Mouse (Mus musculus) myocyte (in vitro differentiated cells): ENCODE measurements around the gene Jmjd1c. TPM values are rescaled to one million over a fixed set of nuclear protein-coding genes. Genes with fewer than 3 reads are reported as not detected.

ENCODE experiments used
- H3K27me3 ChIP-seq: one replicate; pipeline ENCODE4 v1.6.1; 2011; ENCODE audit not compliant: control insufficient read depth, insufficient read depth, insufficient read length
- H3K36me3 ChIP-seq: one replicate; pipeline ENCODE4 v1.6.1; 2011; ENCODE audit not compliant: control insufficient read depth, insufficient read depth
- H3K4me2 ChIP-seq: one replicate; pipeline ENCODE4 v1.6.1; 2011; ENCODE audit warnings: low read depth, control low read depth
- H3K4me3 ChIP-seq: one replicate; pipeline ENCODE4 v1.5.1; 2011; ENCODE audit warnings: mild to moderate bottlenecking, control low read depth, moderate library complexity
- H3K79me2 ChIP-seq: one replicate; pipeline ENCODE4 v1.6.1; 2011; ENCODE audit not compliant: control insufficient read depth, insufficient read depth
- H3ac ChIP-seq: one replicate; pipeline ENCODE4 v1.6.1; 2011; ENCODE audit not compliant: control insufficient read depth, insufficient read length
- CEBPB ChIP-seq: IDR thresholded peaks from 2 replicates; pipeline ENCODE4 v1.6.1; 2011; ENCODE audit warnings: mild to moderate bottlenecking, moderate library complexity; ENCODE audit not compliant: poor library complexity, insufficient read depth, severe bottlenecking
- E2F4 ChIP-seq: IDR thresholded peaks from one replicate; pipeline ENCODE4 v1.6.1; 2011; ENCODE audit warnings: mild to moderate bottlenecking, control low read depth, moderate library complexity; ENCODE audit not compliant: insufficient read depth
- MAX ChIP-seq: IDR thresholded peaks from one replicate; pipeline ENCODE4 v1.6.1; 2011; ENCODE audit warnings: low read depth, mild to moderate bottlenecking, control low read depth
- MYOD1 ChIP-seq, 3 experiments: IDR thresholded peaks; one replicate each; pipeline ENCODE4 v1.6.1; 2011; ENCODE audit warnings: control low read depth in 2 of 3, low read depth in 2 of 3, mild to moderate bottlenecking in 2 of 3, moderate library complexity in 1 of 3; ENCODE audit not compliant: insufficient read length in 2 of 3, control insufficient read depth in 1 of 3
- MYOG ChIP-seq, 3 experiments: IDR thresholded peaks; one replicate each; pipeline ENCODE4 v1.6.1; 2011; ENCODE audit warnings: control low read depth in 2 of 3, low read depth in 2 of 3, mild to moderate bottlenecking in 2 of 3; ENCODE audit not compliant: insufficient read length in 2 of 3, control insufficient read depth in 1 of 3, insufficient read depth in 1 of 3
- POLR2A ChIP-seq: IDR thresholded peaks from one replicate; pipeline ENCODE4 v1.6.1; 2011; ENCODE audit warnings: low read depth, mild to moderate bottlenecking, control low read depth, moderate library complexity; ENCODE audit not compliant: insufficient read length
- POLR2AphosphoS2 ChIP-seq: IDR thresholded peaks from one replicate; pipeline ENCODE4 v1.6.1; 2011; ENCODE audit warnings: low read depth, control low read depth; ENCODE audit not compliant: insufficient read length
- REST ChIP-seq: IDR thresholded peaks from one replicate; pipeline ENCODE4 v1.6.1; 2011; ENCODE audit warnings: mild to moderate bottlenecking, control low read depth, moderate library complexity; ENCODE audit not compliant: insufficient read depth, insufficient read length
- SRF ChIP-seq: IDR thresholded peaks from one replicate; pipeline ENCODE4 v1.6.1; 2011; ENCODE audit warnings: low read depth; ENCODE audit not compliant: control insufficient read depth, insufficient read length
- TCF12 ChIP-seq: IDR thresholded peaks from one replicate; pipeline ENCODE4 v1.6.1; 2011; ENCODE audit warnings: mild to moderate bottlenecking, control low read depth; ENCODE audit not compliant: poor library complexity, insufficient read depth, severe bottlenecking
- TCF3 ChIP-seq: IDR thresholded peaks from one replicate; pipeline ENCODE4 v1.6.1; 2011; ENCODE audit warnings: low read depth, control low read depth; ENCODE audit not compliant: insufficient read length
- USF1 ChIP-seq: IDR thresholded peaks from one replicate; pipeline ENCODE4 v1.6.1; 2011; ENCODE audit warnings: low read depth, mild to moderate bottlenecking, control low read depth, moderate library complexity
- polyA plus RNA-seq: library from polyadenylated mRNA; unstranded; fragments of >200 nt; fragmentation: generic; extraction: Trizol; gene quantifications from one replicate; pipeline ENCODE4 v1.2.1, GENCODE M21; 2012; ENCODE audit warnings: missing spikeins

Jmjd1c gene
- polyA plus RNA-seq, 1 experiment = 5.6 TPM

GRCm38 (mm10) chr10:67099183-67099929 is 3.4 kb downstream of the Jmjd1c start:
- peak overlapping the region; percentile 91 for H3K4me2 ChIP-seq
- no peak overlapping the region for H3ac ChIP-seq

GRCm38 (mm10) chr10:67100011-67100661 is 4.2 kb downstream of the Jmjd1c start:
- Histone ChIP-seq H3K4me3 (no peak overlapping the region), H3K36me3 (no peaks in the 10 kb centered on the region), H3ac (no peak overlapping the region), H3K4me2 (peak overlapping the region; percentile 1), H3K79me2 (peaks cover 91% of the 10 kb centered on the region), H3K27me3 (no peaks in the 10 kb centered on the region)
- TF ChIP-seq TCF12 = no peak
- TF ChIP-seq CEBPB = no peak
- TF ChIP-seq SRF = no peak
- no peak for TF ChIP-seq USF1
- no peak for TF ChIP-seq MYOG (IDR thresholded peaks at IDR 0.05; ENCODE audit: control insufficient read depth in 1 of 3, insufficient read depth in 1 of 3, insufficient read length in 2 of 3, low read depth in 2 of 3)
- no peak for TF ChIP-seq REST
- TF ChIP-seq E2F4 = no peak
- TF ChIP-seq MYOD1 (IDR thresholded peaks at IDR 0.05; ENCODE audit: control insufficient read depth in 1 of 3, insufficient read length in 2 of 3, low read depth in 2 of 3) = no peak
- TF ChIP-seq POLR2AphosphoS2 = no peak
- no peak for TF ChIP-seq MAX
- TF ChIP-seq POLR2A = no peak
- TF ChIP-seq TCF3 = no peak

More at GRCm38 (mm10) chr10:67099183-67099929, 3.4 kb downstream of the Jmjd1c start:
- TF ChIP-seq POLR2A = no peak
- Histone ChIP-seq H3K27me3 (no peaks in the 10 kb centered on the region), H3K36me3 (no peaks in the 10 kb centered on the region), H3K79me2 (peaks cover 91% of the 10 kb centered on the region), H3K4me3 (no peak overlapping the region)

- H3K4me3 ChIP-seq = no peak overlapping the region
- no peaks in the 10 kb centered on the region for H3K27me3 ChIP-seq
- no peak for TF ChIP-seq USF1
- no peak for TF ChIP-seq MAX
- no peak for TF ChIP-seq SRF
- no peak for TF ChIP-seq TCF3
- no peak for TF ChIP-seq MYOD1 (IDR thresholded peaks at IDR 0.05; ENCODE audit: control insufficient read depth in 1 of 3, insufficient read length in 2 of 3, low read depth in 2 of 3)
- no peak for TF ChIP-seq REST
- TF ChIP-seq POLR2AphosphoS2 = no peak
- no peak for TF ChIP-seq MYOG (IDR thresholded peaks at IDR 0.05; ENCODE audit: control insufficient read depth in 1 of 3, insufficient read depth in 1 of 3, insufficient read length in 2 of 3, low read depth in 2 of 3)
- TF ChIP-seq CEBPB = no peak
- no peak for TF ChIP-seq E2F4
- no peak for TF ChIP-seq POLR2A
- no peak for TF ChIP-seq TCF12
- H3K4me2 ChIP-seq = no peak overlapping the region
- no peaks in the 10 kb centered on the region for H3K36me3 ChIP-seq
- no peak overlapping the region for H3ac ChIP-seq
- H3K79me2 ChIP-seq = peaks cover 91% of the 10 kb centered on the region
These were observed 4.9 kb downstream of the Jmjd1c start for GRCm38 (mm10) chr10:67100831-67101251.

- no peak for TF ChIP-seq TCF3
- H3K36me3 ChIP-seq = peaks cover 5% of the 10 kb centered on the region
- no peaks in the 10 kb centered on the region for H3K27me3 ChIP-seq
- H3K4me2 ChIP-seq = no peak overlapping the region
- H3K4me3 ChIP-seq = no peak overlapping the region
- H3ac ChIP-seq = no peak overlapping the region
- peaks cover 96% of the 10 kb centered on the region for H3K79me2 ChIP-seq
These were observed 8.6 kb downstream of the Jmjd1c start for GRCm38 (mm10) chr10:67104543-67104942.
